Mouse (Mus musculus): ENCODE results near the gene Fam181a. TPM values are rescaled to one million over a fixed set of nuclear protein-coding genes. Genes with fewer than 3 reads are reported as not detected.

Fam181a gene
- total RNA-seq (2012; rRNA removed) = not detected in 2 replicates
- total RNA-seq (2014; rRNA removed) = not detected in 2 replicates
- not detected in 2 replicates for polyA plus RNA-seq (2012; ENCODE audit: insufficient read length, low read depth)

- in situ Hi-C loops (cut with MboI; ENCODE audit: low pct_ligation_motif_present, low pct_unique_long_range_greater_than_20kb, low sequenced_read_pairs) (no loop called here), dilution Hi-C loops (cut with MboI; ENCODE audit: extremely low pct_ligation_motif_present, extremely low pct_unique_long_range_greater_than_20kb, low sequenced_read_pairs) (no loop called here)
Observed at GRCm38 (mm10) chr12:103310744-103311267, at the start of gene Fam181a. Gene Fam181a (plus strand): TSS chr12:103310975.

GRCm38 (mm10) chr12:103262017-103262865 lies 48.5 kb upstream of the Fam181a start:
- peaks cover 0 to 10% of the 10 kb centered on the region in 2 experiments; a peak in 2 of 4 replicates for H3K4me1 ChIP-seq (ENCODE audit: control insufficient read depth in 1 of 2, insufficient read depth in 2 of 2)
- no peaks in the 10 kb centered on the region for H3K36me3 ChIP-seq (replicated peaks in 1 of 2; ENCODE audit: control insufficient read depth in 1 of 2, insufficient read depth in 1 of 2, low read length in 1 of 2)
- DNase-seq (ENCODE audit: extremely low read depth) = peak; percentile 24
- in situ Hi-C loops (cut with MboI; ENCODE audit: low pct_ligation_motif_present, low pct_unique_long_range_greater_than_20kb, low sequenced_read_pairs) = loop anchor here (5.0 kb wide), 1 partner anchor 35 kb away; no protein-coding TSS in a partner anchor
- no peak overlapping the region for H3K4me2 ChIP-seq (ENCODE audit: insufficient read depth, low read depth, poor library complexity, severe bottlenecking)
- dilution Hi-C loops (cut with MboI; ENCODE audit: extremely low pct_ligation_motif_present, extremely low pct_unique_long_range_greater_than_20kb, low sequenced_read_pairs) = no loop called here
- H3K27ac ChIP-seq (ENCODE audit: insufficient read depth, low read depth) = no peak overlapping the region
- no peaks in the 10 kb centered on the region for H3K27me3 ChIP-seq (replicated peaks)
- no peak overlapping the region for H3K4me3 ChIP-seq (replicated peaks in 1 of 3; ENCODE audit: low read depth in 2 of 3, low read length in 2 of 3, poor library complexity in 1 of 3)
- no peaks in the 10 kb centered on the region for H3K9me3 ChIP-seq (replicated peaks; ENCODE audit: low read length)
- TF ChIP-seq CTCF (conservative IDR thresholded peaks at IDR 0.05 in 1 of 2, IDR thresholded peaks at IDR 0.05 in 1 of 2; ENCODE audit: low read depth in 2 of 2, low read length in 2 of 2) (peak; percentile 60 to 93; a peak in 3 of 4 replicates), MAFK (IDR thresholded peaks at IDR 0.05; ENCODE audit: insufficient replicate concordance, low read length) (no peak), KAT2A (IDR thresholded peaks at IDR 0.05; ENCODE audit: insufficient replicate concordance, low read length) (no peak), MEF2A (IDR thresholded peaks at IDR 0.05; ENCODE audit: borderline replicate concordance, low read depth, low read length) (0 out of 2 replicates have a peak, but pooled peaks have one; percentile 38), GABPA (IDR thresholded peaks at IDR 0.05; ENCODE audit: insufficient replicate concordance, low read depth, low read length) (no peak), MYC (IDR thresholded peaks at IDR 0.05; ENCODE audit: low read depth, low read length) (no peak), EP300 (IDR thresholded peaks at IDR 0.05; ENCODE audit: low read length) (no peak), PAX5 (IDR thresholded peaks at IDR 0.05; ENCODE audit: low read length) (no peak), SIN3A (IDR thresholded peaks at IDR 0.05; ENCODE audit: low read length) (no peak), USF2 (conservative IDR thresholded peaks at IDR 0.05; ENCODE audit: low read depth, low read length) (no peak), RCOR1 (conservative IDR thresholded peaks at IDR 0.05; ENCODE audit: low read depth, low read length) (no peak), IRF4 (IDR thresholded peaks at IDR 0.05; ENCODE audit: low read depth, low read length) (no peak), NELFE (IDR thresholded peaks at IDR 0.05; ENCODE audit: low read depth, low read length) (no peak), E2F4 (IDR thresholded peaks at IDR 0.05; ENCODE audit: insufficient replicate concordance, low read depth, low read length) (no peak), ZKSCAN1 (IDR thresholded peaks at IDR 0.05; ENCODE audit: borderline replicate concordance, low read depth, low read length) (no peak), SMC3 (IDR thresholded peaks at IDR 0.05; ENCODE audit: low read depth, low read length) (peak; percentile 88), RAD21 (IDR thresholded peaks at IDR 0.05; ENCODE audit: low read depth, low read length) (peak; percentile 78), JUND (conservative IDR thresholded peaks at IDR 0.05; ENCODE audit: low read depth, low read length) (no peak), TCF12 (IDR thresholded peaks at IDR 0.05; ENCODE audit: low read depth, low read length) (0 out of 2 replicates have a peak, but pooled peaks have one; percentile 11), UBTF (IDR thresholded peaks at IDR 0.05; ENCODE audit: low read depth, low read length) (no peak), ZC3H11A (IDR thresholded peaks at IDR 0.05; ENCODE audit: low read depth, low read length) (peak; percentile 48; the same call in 1 of the 2 replicates), BHLHE40 (IDR thresholded peaks at IDR 0.05; ENCODE audit: low read depth, low read length) (no peak)
- no peak overlapping the region for H3K9ac ChIP-seq (ENCODE audit: insufficient read depth, low read depth)
- no peaks in the 10 kb centered on the region for H3K79me2 ChIP-seq (replicated peaks; ENCODE audit: control insufficient read depth, extremely low read depth, insufficient read depth, poor library complexity, severe bottlenecking)

More at GRCm38 (mm10) chr12:103310744-103311267, at the start of gene Fam181a:
- Histone ChIP-seq H3K27me3 (replicated peaks) (peaks cover 42% of the 10 kb centered on the region), H3K4me2 (ENCODE audit: insufficient read depth, low read depth, poor library complexity, severe bottlenecking) (no peak within 1 kb of the TSS), H3K4me1 (ENCODE audit: control insufficient read depth in 1 of 2, insufficient read depth in 2 of 2) (peaks cover 0 to 4% of the 10 kb centered on the region in 2 experiments; a peak in 1 of 4 replicates), H3K79me2 (replicated peaks; ENCODE audit: control insufficient read depth, extremely low read depth, insufficient read depth, poor library complexity, severe bottlenecking) (no peaks in the 10 kb centered on the region), H3K9me3 (replicated peaks; ENCODE audit: low read length) (peaks cover 12% of the 10 kb centered on the region), H3K9ac (ENCODE audit: insufficient read depth, low read depth) (no peak within 1 kb of the TSS), H3K27ac (ENCODE audit: insufficient read depth, low read depth) (no peak within 1 kb of the TSS), H3K4me3 (replicated peaks in 1 of 3; ENCODE audit: low read depth in 2 of 3, low read length in 2 of 3, poor library complexity in 1 of 3) (no peak within 1 kb of the TSS), H3K36me3 (replicated peaks in 1 of 2; ENCODE audit: control insufficient read depth in 1 of 2, insufficient read depth in 1 of 2, low read length in 1 of 2) (no peaks in the 10 kb centered on the region)
- TF ChIP-seq ETS1 (conservative IDR thresholded peaks at IDR 0.05; ENCODE audit: low read depth, low read length) = no peak
- TF ChIP-seq POLR2A (IDR thresholded peaks at IDR 0.05; ENCODE audit: low read depth, low read length) = no peak
- TF ChIP-seq EP300 (IDR thresholded peaks at IDR 0.05; ENCODE audit: low read length) = no peak
- no peak for TF ChIP-seq ELF1 (IDR thresholded peaks at IDR 0.05; ENCODE audit: low read depth, low read length)
- TF ChIP-seq E2F4 (IDR thresholded peaks at IDR 0.05; ENCODE audit: insufficient replicate concordance, low read depth, low read length) = no peak
- no peak for TF ChIP-seq IRF4 (IDR thresholded peaks at IDR 0.05; ENCODE audit: low read depth, low read length)
- no peak for TF ChIP-seq USF1 (IDR thresholded peaks at IDR 0.05; ENCODE audit: low read depth, low read length)
- DNase-seq (ENCODE audit: extremely low read depth) = no peak

All from CH12.LX (cell line).